Mouse (Mus musculus): ENCODE data around the gene Habp2. TPM values are rescaled to one million over a fixed set of nuclear protein-coding genes. Genes with fewer than 3 reads are reported as not detected.

The Habp2 gene
- 0.10 TPM in 1 of 2 replicates, not detected in the other for polyA plus RNA-seq (2015; fragmentation: Nextera tagmentation; extraction: Ambion mirVana)

- Histone ChIP-seq H3K36me3 (ENCODE audit: poor library complexity, severe bottlenecking) (no peaks in the 10 kb centered on the region), H3K9me3 (replicated peaks) (no peaks in the 10 kb centered on the region), H3K4me1 (peaks cover 4% of the 10 kb centered on the region), H3K9ac (no peak within 1 kb of the TSS), H3K27ac (no peak within 1 kb of the TSS), H3K4me2 (no peak within 1 kb of the TSS), H3K4me3 (no peak within 1 kb of the TSS), H3K27me3 (no peaks in the 10 kb centered on the region)
- 78% methylated on average over 7 of the region's 7 CpGs for WGBS
- ATAC-seq: no peak
Measured at GRCm38 (mm10) chr19:56286866-56287265, at the start of gene Habp2. Habp2 (plus strand) TSS chr19:56287137.

DNA sequence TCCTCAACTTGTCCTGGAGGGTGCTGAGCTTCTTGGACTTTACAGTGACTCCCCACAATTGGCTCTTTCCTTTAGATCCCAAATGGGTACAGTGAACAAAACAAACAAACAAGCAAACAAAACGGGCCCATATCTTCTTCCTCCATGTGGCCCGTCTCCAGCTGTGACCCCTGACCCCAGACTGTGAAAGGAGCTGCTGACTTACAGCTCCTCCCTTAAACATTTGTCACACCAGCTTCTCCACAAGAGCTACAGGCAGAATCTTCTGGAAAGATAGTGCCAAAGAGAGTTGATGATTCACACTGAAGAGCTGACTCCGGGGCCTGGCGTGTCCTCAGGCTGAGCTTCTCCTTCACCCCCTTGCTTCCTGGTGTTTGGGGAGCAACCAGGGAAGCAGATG lies 48.4 kb upstream of the Habp2 start:
- no peaks in the 10 kb centered on the region for H3K9me3 ChIP-seq (replicated peaks)
- no peak for ATAC-seq
- no peak overlapping the region for H3K9ac ChIP-seq
- no peaks in the 10 kb centered on the region for H3K27me3 ChIP-seq
- no peaks in the 10 kb centered on the region for H3K36me3 ChIP-seq (ENCODE audit: poor library complexity, severe bottlenecking)
- WGBS: 85% methylated on average over 4 of the region's 4 CpGs
- no peak overlapping the region for H3K4me2 ChIP-seq
- H3K4me1 ChIP-seq: peaks cover 9% of the 10 kb centered on the region
- no peak overlapping the region for H3K27ac ChIP-seq
- no peak overlapping the region for H3K4me3 ChIP-seq

- Histone ChIP-seq H3K4me3 (no peak overlapping the region), H3K9ac (no peak overlapping the region), H3K27ac (no peak overlapping the region), H3K9me3 (replicated peaks) (no peaks in the 10 kb centered on the region), H3K4me2 (no peak overlapping the region), H3K27me3 (no peaks in the 10 kb centered on the region), H3K4me1 (no peaks in the 10 kb centered on the region), H3K36me3 (ENCODE audit: poor library complexity, severe bottlenecking) (no peaks in the 10 kb centered on the region)
- ATAC-seq: no peak
- 94% methylated on average over 5 of the region's 5 CpGs for WGBS
Measured at GRCm38 (mm10) chr19:56245201-56245600, 41.7 kb upstream of the Habp2 start.

GRCm38 (mm10) chr19:56252815-56253214 lies 34.1 kb upstream of the Habp2 start:
- Histone ChIP-seq H3K4me3 (no peak overlapping the region), H3K9me3 (replicated peaks) (no peaks in the 10 kb centered on the region), H3K27ac (no peak overlapping the region), H3K4me1 (no peaks in the 10 kb centered on the region), H3K36me3 (ENCODE audit: poor library complexity, severe bottlenecking) (no peaks in the 10 kb centered on the region), H3K9ac (no peak overlapping the region), H3K27me3 (peaks cover 15% of the 10 kb centered on the region; the same call in 1 of the 2 replicates), H3K4me2 (no peak overlapping the region)
- ATAC-seq: no peak
- 93% methylated on average over 4 of the region's 4 CpGs for WGBS

DNA sequence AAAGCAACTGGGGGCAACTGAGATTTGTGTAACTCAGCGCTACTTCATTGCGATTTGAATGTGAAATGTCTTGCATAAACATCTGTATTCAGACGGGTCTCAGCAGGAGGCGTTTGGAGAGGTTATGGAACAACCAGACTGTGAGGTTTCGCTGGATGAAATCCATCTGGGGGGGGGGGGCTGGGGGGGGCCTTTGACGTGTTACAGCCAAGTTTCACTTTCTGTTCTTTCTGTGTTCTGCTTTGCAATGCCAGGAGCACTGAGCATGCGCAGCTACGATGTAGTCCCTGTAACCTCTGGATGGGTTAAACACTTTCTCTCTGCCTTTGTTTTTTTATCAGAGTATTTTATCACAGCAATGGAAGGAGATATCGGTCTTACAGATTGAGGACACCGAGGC lies 33.7 kb upstream of the Habp2 start:
- no peaks in the 10 kb centered on the region for H3K4me1 ChIP-seq
- no peak overlapping the region for H3K4me2 ChIP-seq
- no peak overlapping the region for H3K9ac ChIP-seq
- peaks cover 15% of the 10 kb centered on the region; the same call in 1 of the 2 replicates for H3K27me3 ChIP-seq
- no peaks in the 10 kb centered on the region for H3K9me3 ChIP-seq (replicated peaks)
- no peak overlapping the region for H3K4me3 ChIP-seq
- WGBS: 74% methylated on average over 10 of the region's 10 CpGs
- H3K27ac ChIP-seq: no peak overlapping the region
- no peak for ATAC-seq
- H3K36me3 ChIP-seq (ENCODE audit: poor library complexity, severe bottlenecking): no peaks in the 10 kb centered on the region

DNA sequence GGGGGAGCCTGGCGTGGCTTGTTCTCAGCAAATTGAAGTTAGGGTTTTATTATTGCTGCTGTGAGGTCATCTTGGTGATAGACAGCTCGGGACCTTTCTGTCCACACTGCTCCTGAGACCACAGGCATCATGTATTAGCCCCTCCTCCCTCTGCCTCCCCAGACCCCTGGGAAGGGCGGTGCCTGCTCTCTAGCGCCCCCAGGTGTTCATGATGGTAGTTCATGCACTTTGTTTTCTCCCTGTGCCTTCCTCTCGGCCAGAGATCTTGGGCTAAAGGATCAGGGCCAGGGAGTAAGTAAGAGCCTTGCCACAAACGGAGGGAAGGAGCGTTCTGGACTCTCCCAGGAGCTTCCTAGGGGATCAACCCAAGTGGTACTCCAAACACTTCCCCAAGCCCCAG lies 32.2 kb upstream of the Habp2 start:
- H3K27ac ChIP-seq: no peak overlapping the region
- peaks cover 15% of the 10 kb centered on the region; the same call in 1 of the 2 replicates for H3K27me3 ChIP-seq
- no peak overlapping the region for H3K4me3 ChIP-seq
- no peaks in the 10 kb centered on the region for H3K9me3 ChIP-seq (replicated peaks)
- ATAC-seq: no peak
- H3K9ac ChIP-seq: no peak overlapping the region
- no peaks in the 10 kb centered on the region for H3K4me1 ChIP-seq
- H3K36me3 ChIP-seq (ENCODE audit: poor library complexity, severe bottlenecking): no peaks in the 10 kb centered on the region
- 48% methylated on average over 7 of the region's 7 CpGs for WGBS
- no peak overlapping the region for H3K4me2 ChIP-seq

- WGBS: 12% methylated on average over 3 of the region's 3 CpGs
- H3K27me3 ChIP-seq: peaks cover 15% of the 10 kb centered on the region; the same call in 1 of the 2 replicates
- H3K9ac ChIP-seq: no peak overlapping the region
- no peaks in the 10 kb centered on the region for H3K36me3 ChIP-seq (ENCODE audit: poor library complexity, severe bottlenecking)
- H3K9me3 ChIP-seq (replicated peaks): no peaks in the 10 kb centered on the region
- no peak for ATAC-seq
- no peak overlapping the region for H3K27ac ChIP-seq
- H3K4me1 ChIP-seq: no peaks in the 10 kb centered on the region
- no peak overlapping the region for H3K4me3 ChIP-seq
- no peak overlapping the region for H3K4me2 ChIP-seq
Measured at GRCm38 (mm10) chr19:56255506-56255905, 31.4 kb upstream of the Habp2 start.

- no peak for ATAC-seq
- Histone ChIP-seq H3K9ac (no peak overlapping the region), H3K4me2 (no peak overlapping the region), H3K4me3 (no peak overlapping the region), H3K36me3 (ENCODE audit: poor library complexity, severe bottlenecking) (no peaks in the 10 kb centered on the region), H3K27me3 (peaks cover 8% of the 10 kb centered on the region; the same call in 1 of the 2 replicates), H3K9me3 (replicated peaks) (no peaks in the 10 kb centered on the region), H3K27ac (no peak overlapping the region), H3K4me1 (no peaks in the 10 kb centered on the region)
- 50% methylated on average over 1 of the region's 1 CpGs for WGBS
Measured at GRCm38 (mm10) chr19:56256235-56256634, 30.7 kb upstream of the Habp2 start.

DNA sequence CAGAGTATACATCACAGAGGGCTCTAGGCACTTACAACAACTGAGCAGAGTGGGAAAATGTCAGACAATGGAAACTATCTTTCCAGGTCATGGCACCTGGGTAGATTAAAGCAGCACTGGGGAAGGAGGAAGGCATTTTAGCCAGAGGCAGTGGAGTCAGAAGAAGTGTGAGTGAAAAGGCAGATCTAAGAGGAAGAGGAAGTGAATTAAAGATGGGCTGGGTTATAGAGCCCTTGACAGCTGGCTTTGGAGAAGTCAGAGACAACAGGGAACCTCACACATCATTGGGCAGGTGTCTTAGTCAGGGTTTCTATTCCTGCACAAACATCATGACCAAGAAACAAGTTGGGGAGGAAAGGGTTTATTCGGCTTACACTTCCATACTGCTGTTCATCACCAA lies 30.2 kb upstream of the Habp2 start:
- no peak for ATAC-seq
- Histone ChIP-seq H3K27me3 (peaks cover 8% of the 10 kb centered on the region; the same call in 1 of the 2 replicates), H3K9ac (no peak overlapping the region), H3K9me3 (replicated peaks) (no peaks in the 10 kb centered on the region), H3K27ac (no peak overlapping the region), H3K4me3 (no peak overlapping the region), H3K4me2 (no peak overlapping the region), H3K4me1 (no peaks in the 10 kb centered on the region), H3K36me3 (ENCODE audit: poor library complexity, severe bottlenecking) (no peaks in the 10 kb centered on the region)
- 100% methylated on average over 1 of the region's 1 CpGs for WGBS

DNA sequence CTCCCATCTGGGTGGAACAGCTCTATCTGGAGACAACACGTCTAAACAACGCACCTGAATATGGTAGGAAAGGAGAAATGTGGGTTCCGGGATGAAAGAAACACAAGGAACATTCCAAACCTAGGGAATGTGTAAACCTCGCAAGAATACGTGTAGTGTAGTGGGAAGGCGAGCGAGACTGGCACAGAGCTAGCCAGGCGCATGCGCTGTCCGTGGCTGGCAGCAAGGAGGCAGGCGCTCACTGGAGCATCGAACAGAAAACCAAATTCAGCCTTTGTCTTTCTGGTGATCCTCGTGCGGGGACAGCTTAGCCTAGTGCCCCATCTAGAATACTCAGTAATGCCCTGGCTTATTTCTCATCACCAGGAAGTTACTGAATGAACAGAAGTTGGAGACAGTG lies 23.2 kb upstream of the Habp2 start:
- no peaks in the 10 kb centered on the region for H3K9me3 ChIP-seq (replicated peaks)
- no peak overlapping the region for H3K27ac ChIP-seq
- WGBS: 80% methylated on average over 14 of the region's 14 CpGs
- no peaks in the 10 kb centered on the region for H3K27me3 ChIP-seq
- H3K4me2 ChIP-seq: no peak overlapping the region
- ATAC-seq: no peak
- H3K4me1 ChIP-seq: no peaks in the 10 kb centered on the region
- H3K36me3 ChIP-seq (ENCODE audit: poor library complexity, severe bottlenecking): no peaks in the 10 kb centered on the region
- no peak overlapping the region for H3K9ac ChIP-seq
- no peak overlapping the region for H3K4me3 ChIP-seq

DNA sequence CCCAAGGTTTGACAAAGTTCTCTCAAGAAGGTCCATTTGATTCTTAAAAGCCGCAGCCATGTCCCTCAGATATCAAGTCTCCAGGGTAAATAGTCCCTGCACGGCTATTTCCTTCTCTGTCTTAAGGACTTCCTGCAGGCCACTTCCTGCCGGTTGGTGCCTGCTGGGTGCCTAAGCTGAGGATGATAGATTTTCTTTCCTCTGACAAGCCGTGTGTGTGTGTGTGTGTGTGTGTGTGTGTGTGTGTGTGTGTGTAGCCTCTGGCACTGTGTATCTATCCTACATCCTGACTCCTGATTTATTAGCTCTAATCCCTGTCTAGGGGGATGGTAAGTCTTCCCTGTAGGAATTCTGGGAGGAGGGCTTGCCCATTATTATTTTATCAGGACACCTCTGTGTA lies 22.8 kb upstream of the Habp2 start:
- H3K9ac ChIP-seq: no peak overlapping the region
- 81% methylated on average over 4 of the region's 4 CpGs for WGBS
- H3K4me3 ChIP-seq: no peak overlapping the region
- no peaks in the 10 kb centered on the region for H3K9me3 ChIP-seq (replicated peaks)
- ATAC-seq: no peak
- H3K4me1 ChIP-seq: no peaks in the 10 kb centered on the region
- H3K36me3 ChIP-seq (ENCODE audit: poor library complexity, severe bottlenecking): no peaks in the 10 kb centered on the region
- H3K27me3 ChIP-seq: no peaks in the 10 kb centered on the region
- H3K4me2 ChIP-seq: no peak overlapping the region
- H3K27ac ChIP-seq: no peak overlapping the region

DNA sequence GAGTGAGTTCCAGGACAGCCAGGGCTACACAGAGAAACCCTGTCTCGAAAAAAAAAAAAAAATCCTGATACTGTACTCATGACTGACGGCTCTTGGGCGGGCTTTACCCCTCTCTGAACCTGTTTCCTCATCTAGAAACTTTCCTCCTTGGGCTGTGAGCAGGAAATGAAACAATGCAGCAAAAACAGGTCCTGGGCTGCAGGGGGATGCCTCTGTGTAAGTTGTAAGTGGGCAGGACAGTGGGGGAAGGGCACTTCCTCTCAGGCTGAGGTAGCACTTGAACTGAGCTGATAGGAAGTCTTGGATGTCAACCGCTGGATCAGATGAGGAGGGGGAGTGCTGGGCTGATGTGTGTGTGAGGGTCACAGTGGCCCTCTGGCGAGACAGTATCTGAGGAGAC lies 21.8 kb upstream of the Habp2 start:
- no peak overlapping the region for H3K27ac ChIP-seq
- H3K27me3 ChIP-seq: no peaks in the 10 kb centered on the region
- H3K9me3 ChIP-seq (replicated peaks): no peaks in the 10 kb centered on the region
- no peaks in the 10 kb centered on the region for H3K4me1 ChIP-seq
- no peaks in the 10 kb centered on the region for H3K36me3 ChIP-seq (ENCODE audit: poor library complexity, severe bottlenecking)
- ATAC-seq: no peak
- no peak overlapping the region for H3K4me3 ChIP-seq
- 76% methylated on average over 5 of the region's 5 CpGs for WGBS
- no peak overlapping the region for H3K4me2 ChIP-seq
- no peak overlapping the region for H3K9ac ChIP-seq

GRCm38 (mm10) chr19:56272081-56272480 lies 14.9 kb upstream of the Habp2 start:
- H3K9ac ChIP-seq: no peak overlapping the region
- no peak overlapping the region for H3K27ac ChIP-seq
- 89% methylated on average over 8 of the region's 8 CpGs for WGBS
- H3K4me1 ChIP-seq: no peaks in the 10 kb centered on the region
- H3K9me3 ChIP-seq (replicated peaks): no peaks in the 10 kb centered on the region
- no peaks in the 10 kb centered on the region for H3K36me3 ChIP-seq (ENCODE audit: poor library complexity, severe bottlenecking)
- H3K27me3 ChIP-seq: no peaks in the 10 kb centered on the region
- ATAC-seq: no peak
- H3K4me3 ChIP-seq: no peak overlapping the region
- no peak overlapping the region for H3K4me2 ChIP-seq
